Mouse (Mus musculus): ENCODE measurements at regions not wholly inside any gene's neighbourhood (a gene's known extent, or its start where the extent isn't known, plus 50 kb on each side); places are given as distances from the start of the nearest gene placed in this dataset.

DNA sequence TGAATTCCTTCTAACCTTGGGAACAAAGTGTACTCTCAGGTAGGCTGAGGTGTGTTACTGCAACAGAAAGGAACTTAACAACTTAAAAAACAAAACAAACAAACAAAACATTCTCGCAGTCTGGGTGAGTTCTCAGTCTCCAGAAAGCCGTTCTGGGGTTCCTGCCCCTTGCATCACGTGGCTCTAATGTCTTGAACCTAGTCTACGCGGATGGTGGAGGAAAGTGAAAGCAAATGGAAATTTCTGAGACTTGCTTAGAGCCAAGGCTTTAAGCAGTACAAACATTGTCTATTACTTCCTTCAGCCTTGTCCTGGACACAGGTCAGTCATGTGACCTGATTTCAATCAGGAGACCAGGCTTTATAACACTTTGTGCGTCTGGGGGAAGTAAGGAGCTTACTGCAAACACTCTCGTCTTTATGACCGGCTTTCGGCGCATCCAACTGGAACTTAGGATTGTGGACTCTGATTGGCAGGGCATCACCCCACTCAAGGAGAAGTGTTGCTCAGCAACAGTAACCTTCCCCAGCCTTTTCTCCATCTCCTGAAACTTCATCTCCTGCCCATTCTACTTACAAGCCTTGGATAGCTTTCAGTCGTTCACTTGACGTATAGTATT lies 125.9 kb upstream of the Gnao1 start:
- Histone ChIP-seq H3K9ac (ENCODE audit: low read length) (no peak overlapping the region), H3K27me3 (ENCODE audit: control insufficient read depth, insufficient read depth, low read depth, low read length) (no peaks in the 10 kb centered on the region), H3K36me3 (ENCODE audit: control insufficient read depth, insufficient read depth, low read length) (no peaks in the 10 kb centered on the region), H3K4me3 (ENCODE audit: low read length) (no peak overlapping the region), H3K4me2 (ENCODE audit: low read depth, low read length) (no peak overlapping the region), H3K27ac (ENCODE audit: low read length) (no peak overlapping the region), H3K4me1 (replicated peaks; ENCODE audit: control insufficient read depth, insufficient read depth, low read length) (no peaks in the 10 kb centered on the region), H3K9me3 (ENCODE audit: control insufficient read depth, low read length) (no peaks in the 10 kb centered on the region)
- ATAC-seq (ENCODE audit: low read depth): no peak
- WGBS: 74% methylated on average over 12 of the region's 12 CpGs

DNA sequence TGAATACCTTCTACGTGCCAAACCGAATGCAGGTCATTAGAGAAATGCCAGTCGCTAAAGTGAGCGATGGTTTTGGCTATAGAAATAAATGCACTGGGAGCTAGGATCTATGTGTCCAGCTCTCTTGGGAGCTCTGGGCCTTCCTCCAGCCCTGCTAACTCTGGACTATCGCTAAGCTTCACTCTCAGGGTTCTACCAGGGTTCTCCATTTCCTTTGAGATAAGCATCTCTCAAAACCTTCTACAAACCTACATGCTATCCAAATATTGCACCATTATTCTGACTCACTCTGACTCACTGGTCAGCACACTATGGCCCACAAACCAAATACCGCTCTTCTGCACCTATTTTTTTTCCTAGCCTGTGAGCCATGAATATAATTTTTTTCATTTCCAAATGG lies 125.4 kb upstream of the Gnao1 start:
- H3K4me2 ChIP-seq (ENCODE audit: low read depth, low read length): no peak overlapping the region
- WGBS: 90% methylated on average over 6 of the region's 6 CpGs
- no peak for ATAC-seq (ENCODE audit: low read depth)
- no peaks in the 10 kb centered on the region for H3K4me1 ChIP-seq (replicated peaks; ENCODE audit: control insufficient read depth, insufficient read depth, low read length)
- no peaks in the 10 kb centered on the region for H3K27me3 ChIP-seq (ENCODE audit: control insufficient read depth, insufficient read depth, low read depth, low read length)
- no peaks in the 10 kb centered on the region for H3K9me3 ChIP-seq (ENCODE audit: control insufficient read depth, low read length)
- H3K9ac ChIP-seq (ENCODE audit: low read length): no peak overlapping the region
- no peaks in the 10 kb centered on the region for H3K36me3 ChIP-seq (ENCODE audit: control insufficient read depth, insufficient read depth, low read length)
- no peak overlapping the region for H3K4me3 ChIP-seq (ENCODE audit: low read length)
- H3K27ac ChIP-seq (ENCODE audit: low read length): no peak overlapping the region

DNA sequence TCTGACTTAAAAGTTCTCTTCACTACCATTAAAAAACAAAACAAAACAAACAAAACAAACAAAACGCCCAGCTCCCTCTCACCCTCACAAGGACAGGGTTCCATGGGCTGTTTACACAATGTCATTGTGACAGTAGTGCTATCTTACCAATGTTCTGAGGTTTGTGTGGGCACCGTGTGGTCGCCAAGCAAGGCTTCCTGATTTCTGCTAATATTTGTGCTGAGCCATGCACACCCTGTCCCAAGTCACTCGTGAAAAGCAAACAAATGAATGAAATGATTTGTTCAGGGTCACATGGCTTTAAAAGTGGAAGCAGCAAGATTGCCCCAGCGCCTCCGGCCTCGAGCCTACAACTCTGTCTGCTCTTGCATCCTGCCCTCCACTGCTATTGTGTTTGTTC lies 120.9 kb upstream of the Gnao1 start:
- no peak for ATAC-seq (ENCODE audit: low read depth)
- no peak overlapping the region for H3K27ac ChIP-seq (ENCODE audit: low read length)

DNA sequence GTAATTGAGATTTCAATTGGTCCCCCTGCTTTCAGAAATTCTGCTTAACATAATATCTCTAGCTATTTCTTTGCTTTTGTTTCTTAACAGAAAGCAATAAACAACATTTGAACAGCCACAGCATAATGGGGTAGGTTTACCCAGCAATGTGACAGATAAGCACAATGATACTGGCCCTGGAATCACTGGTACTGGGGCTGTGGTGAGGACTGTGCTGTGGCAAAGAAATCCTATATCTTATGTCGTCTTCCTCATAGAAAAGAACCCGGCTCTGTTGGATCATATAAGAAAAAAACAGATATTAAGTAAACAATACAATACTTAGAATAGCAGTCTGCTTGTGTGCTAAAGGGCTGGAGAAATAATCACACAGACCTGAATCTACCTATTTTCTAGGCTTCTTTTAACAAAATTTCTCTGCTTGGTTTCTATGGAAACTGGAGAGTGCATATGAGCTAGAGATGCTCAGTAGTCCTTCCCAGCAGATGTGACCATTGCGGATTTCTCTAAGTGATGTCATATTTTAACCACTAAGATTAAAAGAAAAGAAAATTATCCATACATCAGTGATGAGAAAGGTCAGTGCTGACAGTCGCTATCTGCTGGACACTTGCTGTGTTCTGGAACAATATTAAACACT lies 119.8 kb upstream of the Gnao1 start:
- Histone ChIP-seq H3K9me3 (ENCODE audit: control insufficient read depth, low read length) (no peaks in the 10 kb centered on the region), H3K4me1 (replicated peaks; ENCODE audit: control insufficient read depth, insufficient read depth, low read length) (no peaks in the 10 kb centered on the region), H3K4me2 (ENCODE audit: low read depth, low read length) (no peak overlapping the region), H3K27me3 (ENCODE audit: control insufficient read depth, insufficient read depth, low read depth, low read length) (no peaks in the 10 kb centered on the region), H3K4me3 (ENCODE audit: low read length) (no peak overlapping the region), H3K9ac (ENCODE audit: low read length) (no peak overlapping the region), H3K36me3 (ENCODE audit: control insufficient read depth, insufficient read depth, low read length) (no peaks in the 10 kb centered on the region), H3K27ac (ENCODE audit: low read length) (no peak overlapping the region)
- WGBS: 73% methylated on average over 4 of the region's 4 CpGs
- no peak for ATAC-seq (ENCODE audit: low read depth)

More for the DNA sequence above, 120.9 kb upstream of the Gnao1 start:
- H3K4me3 ChIP-seq (ENCODE audit: low read length): no peak overlapping the region
- H3K9me3 ChIP-seq (ENCODE audit: control insufficient read depth, low read length): no peaks in the 10 kb centered on the region
- no peaks in the 10 kb centered on the region for H3K27me3 ChIP-seq (ENCODE audit: control insufficient read depth, insufficient read depth, low read depth, low read length)
- WGBS: 22% methylated on average over 7 of the region's 7 CpGs
- no peak overlapping the region for H3K9ac ChIP-seq (ENCODE audit: low read length)
- no peaks in the 10 kb centered on the region for H3K4me1 ChIP-seq (replicated peaks; ENCODE audit: control insufficient read depth, insufficient read depth, low read length)
- H3K36me3 ChIP-seq (ENCODE audit: control insufficient read depth, insufficient read depth, low read length): no peaks in the 10 kb centered on the region
- H3K4me2 ChIP-seq (ENCODE audit: low read depth, low read length): no peak overlapping the region

DNA sequence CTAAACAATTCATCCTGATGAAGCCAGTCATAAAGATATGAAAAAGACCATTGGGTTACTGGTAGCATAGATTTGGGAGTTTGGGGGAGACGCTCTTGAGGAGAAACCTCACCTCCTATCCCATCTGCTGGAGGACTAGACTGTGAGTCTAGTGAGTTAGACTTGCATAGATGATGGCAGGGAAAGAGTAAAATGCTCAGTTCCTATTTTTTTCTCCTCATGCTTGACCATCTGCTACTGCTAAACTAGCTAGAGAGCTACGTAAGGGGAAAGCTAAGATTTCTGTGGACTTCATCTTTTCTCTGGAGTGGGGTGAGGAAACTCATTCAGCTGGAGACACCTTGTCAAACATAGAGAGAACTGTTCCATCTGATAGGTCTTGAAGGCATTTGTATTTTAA lies 118.4 kb upstream of the Gnao1 start:
- Histone ChIP-seq H3K4me2 (ENCODE audit: low read depth, low read length) (no peak overlapping the region), H3K27me3 (ENCODE audit: control insufficient read depth, insufficient read depth, low read depth, low read length) (no peaks in the 10 kb centered on the region), H3K4me3 (ENCODE audit: low read length) (no peak overlapping the region), H3K36me3 (ENCODE audit: control insufficient read depth, insufficient read depth, low read length) (no peaks in the 10 kb centered on the region), H3K9ac (ENCODE audit: low read length) (no peak overlapping the region), H3K4me1 (replicated peaks; ENCODE audit: control insufficient read depth, insufficient read depth, low read length) (no peaks in the 10 kb centered on the region), H3K27ac (ENCODE audit: low read length) (no peak overlapping the region), H3K9me3 (ENCODE audit: control insufficient read depth, low read length) (no peaks in the 10 kb centered on the region)
- 87% methylated on average over 2 of the region's 2 CpGs for WGBS
- ATAC-seq (ENCODE audit: low read depth): no peak

DNA sequence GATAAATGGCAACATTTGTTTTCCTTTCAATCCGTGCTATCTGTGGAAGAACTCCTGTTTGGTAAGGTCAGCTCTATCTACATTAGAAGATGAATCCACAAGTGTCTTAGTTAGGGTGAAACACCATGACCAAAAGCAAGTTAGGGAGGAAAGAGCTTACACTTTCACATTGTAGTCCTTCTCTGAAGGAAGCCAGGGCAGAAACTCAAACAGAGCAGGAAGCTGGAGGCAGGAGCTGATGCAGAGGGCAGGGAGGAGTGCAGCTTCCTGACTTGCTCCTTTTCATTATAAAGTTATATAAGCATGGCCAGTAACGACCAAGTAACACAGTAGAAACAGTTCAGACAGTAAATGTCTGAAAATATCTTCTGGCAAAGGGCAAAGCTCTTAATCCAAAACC lies 117.9 kb upstream of the Gnao1 start:
- Histone ChIP-seq H3K4me3 (ENCODE audit: low read length) (no peak overlapping the region), H3K9me3 (ENCODE audit: control insufficient read depth, low read length) (no peaks in the 10 kb centered on the region), H3K4me1 (replicated peaks; ENCODE audit: control insufficient read depth, insufficient read depth, low read length) (no peaks in the 10 kb centered on the region), H3K4me2 (ENCODE audit: low read depth, low read length) (no peak overlapping the region), H3K9ac (ENCODE audit: low read length) (no peak overlapping the region), H3K27me3 (ENCODE audit: control insufficient read depth, insufficient read depth, low read depth, low read length) (no peaks in the 10 kb centered on the region), H3K27ac (ENCODE audit: low read length) (no peak overlapping the region), H3K36me3 (ENCODE audit: control insufficient read depth, insufficient read depth, low read length) (no peaks in the 10 kb centered on the region)
- WGBS: 62% methylated on average over 2 of the region's 2 CpGs
- no peak for ATAC-seq (ENCODE audit: low read depth)

DNA sequence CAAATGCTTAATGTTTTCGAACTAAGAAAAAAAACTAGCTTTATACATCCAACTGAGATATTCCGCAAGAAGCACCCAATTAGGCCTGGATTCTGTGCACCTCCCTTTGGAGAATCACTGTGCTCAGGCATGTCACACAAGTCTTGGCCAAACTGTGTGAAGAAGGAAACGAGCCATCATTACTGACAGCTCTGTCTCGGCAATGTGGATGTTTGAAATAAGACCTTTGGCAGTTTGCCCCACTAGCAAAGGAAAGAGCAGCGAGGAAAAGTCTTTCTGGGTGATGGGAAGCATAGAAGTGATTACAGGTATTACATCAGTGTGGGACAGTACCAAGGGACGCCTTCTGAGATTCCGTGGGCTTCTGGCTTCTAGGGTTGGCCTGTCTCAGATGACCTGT lies 112.6 kb upstream of the Gnao1 start:
- no peak for ATAC-seq (ENCODE audit: low read depth)
- H3K27ac ChIP-seq (ENCODE audit: low read length): no peak overlapping the region
- no peak overlapping the region for H3K4me2 ChIP-seq (ENCODE audit: low read depth, low read length)
- H3K4me3 ChIP-seq (ENCODE audit: low read length): no peak overlapping the region
- H3K9me3 ChIP-seq (ENCODE audit: control insufficient read depth, low read length): no peaks in the 10 kb centered on the region
- 40% methylated on average over 7 of the region's 7 CpGs for whole genome bisulfite sequencing
- no peaks in the 10 kb centered on the region for H3K36me3 ChIP-seq (ENCODE audit: control insufficient read depth, insufficient read depth, low read length)
- no peaks in the 10 kb centered on the region for H3K27me3 ChIP-seq (ENCODE audit: control insufficient read depth, insufficient read depth, low read depth, low read length)
- no peaks in the 10 kb centered on the region for H3K4me1 ChIP-seq (replicated peaks; ENCODE audit: control insufficient read depth, insufficient read depth, low read length)
- H3K9ac ChIP-seq (ENCODE audit: low read length): no peak overlapping the region

DNA sequence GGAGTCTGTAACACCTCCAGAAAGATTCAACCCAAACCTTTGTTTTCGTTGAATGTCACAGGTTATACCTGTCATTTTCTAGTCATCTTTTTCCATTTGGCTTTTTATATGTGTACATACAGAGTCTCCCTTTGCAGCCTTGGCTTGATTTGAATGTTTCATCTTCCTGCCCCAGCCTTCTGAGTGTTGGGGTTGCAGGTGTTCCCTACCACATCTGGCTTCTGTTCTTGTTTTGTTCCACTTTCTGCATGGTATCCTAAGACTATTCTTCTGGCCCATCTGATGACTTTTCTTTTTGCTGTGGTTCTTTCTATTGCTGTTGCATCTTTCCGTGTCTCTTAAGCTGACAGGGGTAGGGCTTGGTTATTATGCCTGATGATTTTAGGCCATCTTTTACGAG lies 111.3 kb upstream of the Gnao1 start:
- no peak for ATAC-seq (ENCODE audit: low read depth)
- H3K27me3 ChIP-seq (ENCODE audit: control insufficient read depth, insufficient read depth, low read depth, low read length): no peaks in the 10 kb centered on the region
- H3K4me2 ChIP-seq (ENCODE audit: low read depth, low read length): no peak overlapping the region
- 81% methylated on average over 3 of the region's 3 CpGs for WGBS
- H3K4me3 ChIP-seq (ENCODE audit: low read length): no peak overlapping the region
- H3K27ac ChIP-seq (ENCODE audit: low read length): no peak overlapping the region
- H3K9me3 ChIP-seq (ENCODE audit: control insufficient read depth, low read length): no peaks in the 10 kb centered on the region
- no peaks in the 10 kb centered on the region for H3K36me3 ChIP-seq (ENCODE audit: control insufficient read depth, insufficient read depth, low read length)
- H3K4me1 ChIP-seq (replicated peaks; ENCODE audit: control insufficient read depth, insufficient read depth, low read length): no peaks in the 10 kb centered on the region
- no peak overlapping the region for H3K9ac ChIP-seq (ENCODE audit: low read length)

DNA sequence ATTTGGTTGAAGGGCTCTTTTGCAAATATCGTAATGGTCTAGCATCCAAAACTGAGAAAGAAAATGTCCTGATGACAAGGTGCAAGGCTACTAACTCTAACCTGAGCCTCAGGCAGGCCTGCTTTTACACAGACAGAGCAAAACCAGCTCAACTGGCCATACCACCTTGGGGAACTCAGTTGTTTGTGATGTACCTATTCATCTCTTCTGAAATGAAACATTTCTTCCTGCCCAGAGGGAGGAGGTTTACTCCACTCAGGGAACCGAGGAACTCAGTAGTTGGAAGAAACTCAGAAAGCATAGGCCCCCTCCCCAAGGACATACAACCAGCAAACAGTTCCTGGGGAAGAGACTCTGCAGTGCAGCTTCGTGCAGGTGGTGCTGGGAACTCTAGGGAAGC lies 108.4 kb upstream of the Gnao1 start:
- H3K4me1 ChIP-seq (replicated peaks; ENCODE audit: control insufficient read depth, insufficient read depth, low read length): no peaks in the 10 kb centered on the region
- WGBS: 50% methylated on average over 3 of the region's 3 CpGs
- H3K9me3 ChIP-seq (ENCODE audit: control insufficient read depth, low read length): no peaks in the 10 kb centered on the region
- H3K4me2 ChIP-seq (ENCODE audit: low read depth, low read length): no peak overlapping the region
- H3K9ac ChIP-seq (ENCODE audit: low read length): no peak overlapping the region
- H3K4me3 ChIP-seq (ENCODE audit: low read length): no peak overlapping the region
- no peaks in the 10 kb centered on the region for H3K27me3 ChIP-seq (ENCODE audit: control insufficient read depth, insufficient read depth, low read depth, low read length)
- H3K36me3 ChIP-seq (ENCODE audit: control insufficient read depth, insufficient read depth, low read length): no peaks in the 10 kb centered on the region
- H3K27ac ChIP-seq (ENCODE audit: low read length): no peak overlapping the region
- no peak for ATAC-seq (ENCODE audit: low read depth)
